Mouse (Mus musculus): ENCODE measurements around the gene Ccr10.
"Not testable (repeated sequence)": the region's sequence is repeated elsewhere in the genome, so short reads cannot be mapped to it uniquely, and the experiment has no call there.

Ccr10 gene

DNA sequence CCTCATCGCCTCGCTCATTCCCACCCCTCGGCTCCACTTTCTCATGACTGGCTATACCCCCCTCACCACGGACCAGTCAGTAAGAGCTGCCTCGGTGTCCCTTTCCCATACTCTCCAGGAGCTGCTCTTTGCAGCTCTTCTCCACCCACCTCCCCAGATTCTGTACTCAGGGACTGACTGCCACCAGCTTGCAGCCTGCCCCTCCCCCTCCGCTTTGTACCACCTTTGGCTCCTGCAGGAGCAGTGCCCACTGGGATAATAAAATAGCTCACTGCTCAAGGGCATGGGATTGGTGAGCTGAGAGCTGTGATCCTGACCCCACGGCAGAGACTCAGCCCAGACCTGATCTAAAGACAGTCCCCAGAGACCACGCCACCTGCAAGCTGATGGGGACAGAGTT, 50.7 kb downstream of the Ccr10 start:
- DNase-seq (ENCODE audit: low read depth) = not testable (repeated sequence)
